Mouse (Mus musculus) cerebellum, adult 2 months (tissue): ENCODE data around the gene Rpl18a.

Source experiments
- CTCF ChIP-seq: fragments of 200-500 bp; IDR thresholded peaks from 2 replicates; pipeline ENCODE4 v1.5.1; 2011; ENCODE audit warnings: low read depth, mild to moderate bottlenecking, control low read depth, low read length, moderate library complexity, borderline replicate concordance; ENCODE audit not compliant: insufficient read depth
- POLR2A ChIP-seq: fragments of 200-500 bp; IDR thresholded peaks from 2 replicates; pipeline ENCODE4 v1.6.1; 2011; ENCODE audit warnings: low read length, control low read depth, borderline replicate concordance; ENCODE audit not compliant: insufficient read depth

DNA sequence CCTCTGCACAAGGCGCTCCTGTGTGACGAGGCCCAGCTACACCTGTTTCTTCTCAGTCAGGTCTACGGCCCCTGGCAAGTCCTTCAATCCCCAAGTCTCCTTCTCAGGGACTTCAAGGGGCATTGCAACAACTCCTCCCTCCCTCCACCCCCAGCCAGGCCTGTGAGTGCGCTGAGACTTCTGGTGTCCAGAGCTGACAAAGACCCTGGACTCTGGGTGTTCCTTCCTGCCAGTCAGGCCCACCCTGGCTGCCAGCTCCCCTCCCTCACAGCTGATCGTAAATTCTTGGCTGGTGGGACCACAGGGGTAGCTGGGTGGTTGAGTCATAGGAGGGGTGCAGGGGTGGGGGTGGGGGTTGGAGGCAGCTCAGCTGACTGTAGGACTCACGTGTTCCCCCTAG, 45.4 kb downstream of the Rpl18a start:
- no peak for TF ChIP-seq CTCF
- TF ChIP-seq POLR2A, result no peak
